ENCODE assay signal across 9 mouse cellular contexts in the genomic region with DNA sequence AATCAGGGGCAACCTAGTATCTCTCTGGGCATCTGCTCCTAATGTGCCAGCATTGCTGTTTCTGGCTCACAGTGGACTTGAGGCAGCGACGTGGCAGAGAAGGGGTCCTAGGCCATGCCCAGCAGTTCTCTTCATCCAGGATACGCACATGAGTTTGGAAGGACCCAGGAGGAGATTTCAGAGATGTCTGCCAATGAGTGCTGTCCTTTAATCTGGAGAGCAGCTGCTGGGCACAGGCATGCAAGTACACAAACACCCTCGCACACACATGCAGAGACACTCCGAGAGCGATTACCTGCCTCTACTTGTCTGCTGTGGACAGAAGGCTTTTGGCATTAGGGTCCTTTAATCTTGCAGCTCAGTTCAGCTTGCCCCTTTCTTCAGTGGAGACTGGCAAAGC. TPM values are rescaled to one million over a fixed set of nuclear protein-coding genes. Genes with fewer than 3 reads are reported as not detected.
DNase-seq lines count a peak whose midpoint lies in the region; ATAC-seq and TF ChIP-seq lines count a peak whose summit lies in the region.
"Had no signal": no experiment of that assay in that cellular context is flagged by ENCODE, and none has a peak within 500 bp of the region (broad histone marks: within the 10 kb centered on the region; RNA-seq: fewer than 3 reads in every experiment).

A gene (plus strand): TSS at position 343 of the 400 bp plus-strand sequence.

- H3K36me3 ChIP-seq in kidney, embryonic 16.5 days (ENCODE audit: insufficient read depth, low read length) = no peaks in the 10 kb centered on the region
- H3K36me3 ChIP-seq in limb, embryonic 14.5 days (ENCODE audit: control insufficient read depth, insufficient read depth, low read length) = no peaks in the 10 kb centered on the region

- H3K27ac ChIP-seq in kidney, embryonic 16.5 days (ENCODE audit: low read length) = no peak within 1 kb of the TSS
- H3K27ac ChIP-seq in limb, embryonic 14.5 days (replicated peaks; ENCODE audit: low read depth, low read length) = no peak within 1 kb of the TSS

- no peaks in the 10 kb centered on the region; the same call in 1 of the 2 replicates for H3K4me1 ChIP-seq in kidney, embryonic 16.5 days (ENCODE audit: insufficient read depth, low read length)
- peaks cover 13% of the 10 kb centered on the region; the same call in 1 of the 2 replicates for H3K4me1 ChIP-seq in limb, embryonic 14.5 days (ENCODE audit: control insufficient read depth, insufficient read depth, low read length)

- no peak within 1 kb of the TSS for H3K4me3 ChIP-seq in kidney, embryonic 16.5 days (ENCODE audit: low read length)
- no peak within 1 kb of the TSS for H3K4me3 ChIP-seq in limb, embryonic 14.5 days (replicated peaks; ENCODE audit: low read length)

- 86% methylated on average over 6 of the region's 6 CpGs for WGBS in kidney, embryonic 16.5 days
- 80% methylated on average over 6 of the region's 6 CpGs for WGBS in limb, embryonic 14.5 days

- no peak within 1 kb of the TSS for H3K4me2 ChIP-seq in kidney, embryonic 16.5 days (replicated peaks; ENCODE audit: low read depth, low read length)
- H3K4me2 ChIP-seq in limb, embryonic 14.5 days (replicated peaks; ENCODE audit: low read depth, low read length, severe bottlenecking) = no peak within 1 kb of the TSS

- intact Hi-C loops in left cerebral cortex, postnatal 25 days (cut with DNase I) = no loop called here

- H3K27me3 ChIP-seq in kidney, embryonic 16.5 days (ENCODE audit: insufficient read depth, low read length) = no peaks in the 10 kb centered on the region
- no peaks in the 10 kb centered on the region for H3K27me3 ChIP-seq in limb, embryonic 14.5 days (ENCODE audit: control insufficient read depth, insufficient read depth, low read length)

- ATAC-seq in kidney, embryonic 16.5 days (ENCODE audit: low FRiP score, low TSS enrichment) = no peak
- ATAC-seq in limb, embryonic 14.5 days (ENCODE audit: low FRiP score, low read depth) = no peak

- H3K9me3 ChIP-seq in kidney, embryonic 16.5 days (ENCODE audit: low read length) = no peaks in the 10 kb centered on the region
- H3K9me3 ChIP-seq in limb, embryonic 14.5 days (ENCODE audit: control insufficient read depth, low read length) = no peaks in the 10 kb centered on the region

- no peak within 1 kb of the TSS for H3K9ac ChIP-seq in kidney, embryonic 16.5 days (replicated peaks; ENCODE audit: low read length)
- no peak within 1 kb of the TSS for H3K9ac ChIP-seq in limb, embryonic 14.5 days (ENCODE audit: low read depth, low read length, severe bottlenecking)

- no peak for DNase-seq in kidney, postnatal 36 days
- no peak for DNase-seq in adrenal gland, postnatal 36 days
- no peak for DNase-seq in heart, adult 8-10 months (ENCODE audit: low spot score)
- DNase-seq in limb, embryonic 14.5 days (ENCODE audit: low spot score) = no peak
- DNase-seq in left cerebral cortex, postnatal 25 days (ENCODE audit: low spot score in 2 of 2) = no peak
- no peak for DNase-seq in cerebellum, postnatal 25 days
- DNase-seq in T-cell, adult 2 months (ENCODE audit: low spot score) = no peak
- DNase-seq: right cerebral cortex, postnatal 4 days had no signal

- no peak for TF ChIP-seq POLR2A in limb, embryonic 14.5 days (IDR thresholded peaks at IDR 0.05; ENCODE audit: borderline replicate concordance, extremely low read depth, insufficient read depth, insufficient read length)

RNA-seq across cellular contexts. Expression of the gene that starts here (rescaled TPM):
- 27.7 and 28.1 TPM in 2 replicates for polyA plus RNA-seq in kidney, embryonic 16.5 days (2015; fragmentation: Nextera tagmentation; extraction: Ambion mirVana)
- total RNA-seq in adrenal gland, postnatal 36 days (2021) = 10 to 100 TPM; 16.9 to 25.5 TPM
- 10 to 100 TPM; 25.5 to 36.2 (median 31.4) TPM for total RNA-seq in heart, adult 8-10 months (2022)
- 21.4 and 30.3 TPM in 2 replicates for polyA plus RNA-seq in limb, embryonic 14.5 days (2012; rRNA removed)
- 43.9 and 50.6 TPM in 2 replicates for polyA plus RNA-seq in limb, embryonic 14.5 days (2014; fragmentation: Nextera tagmentation; extraction: Ambion mirVana)
- total RNA-seq in left cerebral cortex, postnatal 25 days (2021) = 1 to 10 TPM; 3.0 to 3.5 TPM
